ENCODE assay signal across 14 mouse cellular contexts in genomic region chr1:156581149-156581548, GRCm38 (mm10). TPM values are rescaled to one million over a fixed set of nuclear protein-coding genes. Genes with fewer than 3 reads are reported as not detected.
DNase-seq lines count a peak whose midpoint lies in the region; ATAC-seq and TF ChIP-seq lines count a peak whose summit lies in the region.
"Had no signal": no experiment of that assay in that cellular context is flagged by ENCODE, and none has a peak within 500 bp of the region (broad histone marks: within the 10 kb centered on the region; RNA-seq: fewer than 3 reads in every experiment).

No protein-coding gene starts in this region.

- 0 out of 2 replicates have a peak overlapping the region, but pooled peaks have one; percentile 4 for H3K27ac ChIP-seq in forebrain, postnatal 0 days (ENCODE audit: low read depth, low read length)
- no peak overlapping the region for H3K27ac ChIP-seq in forebrain, embryonic 14.5 days (ENCODE audit: low read depth, low read length)
- H3K27ac ChIP-seq in hindbrain, embryonic 13.5 days = peak overlapping the region; percentile 20; the same call in 1 of the 2 replicates
- H3K27ac ChIP-seq in hindbrain, embryonic 16.5 days (ENCODE audit: low read depth, low read length) = no peak overlapping the region
- peak overlapping the region; percentile 28 for H3K27ac ChIP-seq in neural tube, embryonic 13.5 days (replicated peaks)
- H3K27ac ChIP-seq: midbrain, embryonic 10.5 days had no signal

- H3K4me3 ChIP-seq in forebrain, postnatal 0 days (ENCODE audit: low read depth, low read length) = no peak overlapping the region
- no peak overlapping the region for H3K4me3 ChIP-seq in forebrain, embryonic 14.5 days (ENCODE audit: low read depth, low read length)
- no peak overlapping the region for H3K4me3 ChIP-seq in hindbrain, embryonic 13.5 days
- H3K4me3 ChIP-seq in hindbrain, embryonic 16.5 days (ENCODE audit: low read length) = no peak overlapping the region
- H3K4me3 ChIP-seq in neural tube, embryonic 13.5 days = no peak overlapping the region
- H3K4me3 ChIP-seq: midbrain, embryonic 10.5 days had no signal

- H3K4me2 ChIP-seq in forebrain, postnatal 0 days (ENCODE audit: low read depth) = no peak overlapping the region; the same call in 1 of the 2 replicates
- no peak overlapping the region for H3K4me2 ChIP-seq in forebrain, embryonic 14.5 days (ENCODE audit: low read length)
- H3K4me2 ChIP-seq in hindbrain, embryonic 13.5 days = no peak overlapping the region
- H3K4me2 ChIP-seq in hindbrain, embryonic 16.5 days (ENCODE audit: low read length) = no peak overlapping the region
- no peak overlapping the region for H3K4me2 ChIP-seq in neural tube, embryonic 13.5 days

- H3K9me3 ChIP-seq in forebrain, postnatal 0 days (ENCODE audit: low read length) = no peaks in the 10 kb centered on the region
- no peaks in the 10 kb centered on the region for H3K9me3 ChIP-seq in forebrain, embryonic 14.5 days (replicated peaks; ENCODE audit: control insufficient read depth, low read length)
- no peaks in the 10 kb centered on the region for H3K9me3 ChIP-seq in hindbrain, embryonic 13.5 days
- no peaks in the 10 kb centered on the region for H3K9me3 ChIP-seq in hindbrain, embryonic 16.5 days (ENCODE audit: control insufficient read depth, low read length)
- no peaks in the 10 kb centered on the region for H3K9me3 ChIP-seq in neural tube, embryonic 13.5 days
- H3K9me3 ChIP-seq: midbrain, embryonic 10.5 days had no signal

- H3K27me3 ChIP-seq in forebrain, postnatal 0 days (ENCODE audit: insufficient read depth, low read length) = no peaks in the 10 kb centered on the region
- no peaks in the 10 kb centered on the region for H3K27me3 ChIP-seq in forebrain, embryonic 14.5 days (replicated peaks; ENCODE audit: control insufficient read depth, insufficient read depth, low read length)
- no peaks in the 10 kb centered on the region for H3K27me3 ChIP-seq in hindbrain, embryonic 13.5 days
- H3K27me3 ChIP-seq in hindbrain, embryonic 16.5 days (replicated peaks; ENCODE audit: control insufficient read depth, insufficient read depth, low read length) = no peaks in the 10 kb centered on the region
- H3K27me3 ChIP-seq in neural tube, embryonic 13.5 days = no peaks in the 10 kb centered on the region

- no peak for DNase-seq in forebrain, postnatal 0 days
- DNase-seq in forebrain, embryonic 14.5 days (ENCODE audit: low spot score) = no peak
- DNase-seq in neural tube, embryonic 10.5 days (ENCODE audit: extremely low spot score, low spot score) = no peak
- DNase-seq in telencephalon, adult 2 months (ENCODE audit: low read depth, low spot score) = peak; percentile 26
- no peak for DNase-seq in left cerebral cortex, postnatal 10 days (ENCODE audit: extremely low spot score in 1 of 2, low spot score in 2 of 2)
- DNase-seq: cerebellum, adult 9-11 months; heart, adult 18-20 months; kidney, adult 9 months; liver, postnatal 0 days had no signal

- 57% methylated on average over 11 of the region's 11 CpGs for WGBS in forebrain, postnatal 0 days
- WGBS in forebrain, embryonic 14.5 days = 80% methylated on average over 11 of the region's 11 CpGs
- WGBS in hindbrain, embryonic 13.5 days = 82% methylated on average over 11 of the region's 11 CpGs
- 59% methylated on average over 11 of the region's 11 CpGs for WGBS in hindbrain, embryonic 16.5 days
- WGBS in neural tube, embryonic 13.5 days = 79% methylated on average over 11 of the region's 11 CpGs

- no peak for TF ChIP-seq CTCF in forebrain, postnatal 0 days (IDR thresholded peaks at IDR 0.05; ENCODE audit: low read depth)

- no peaks in the 10 kb centered on the region for H3K36me3 ChIP-seq in forebrain, postnatal 0 days (ENCODE audit: insufficient read depth)
- H3K36me3 ChIP-seq in forebrain, embryonic 14.5 days (ENCODE audit: control insufficient read depth, insufficient read depth, low read length) = no peaks in the 10 kb centered on the region
- H3K36me3 ChIP-seq in hindbrain, embryonic 13.5 days = no peaks in the 10 kb centered on the region
- no peaks in the 10 kb centered on the region for H3K36me3 ChIP-seq in hindbrain, embryonic 16.5 days (ENCODE audit: control insufficient read depth, insufficient read depth, low read length)
- H3K36me3 ChIP-seq in neural tube, embryonic 13.5 days = no peaks in the 10 kb centered on the region
- H3K36me3 ChIP-seq: midbrain, embryonic 10.5 days had no signal

- intact Hi-C loops in left cerebral cortex, postnatal 10 days (cut with DNase I) = loop anchor here (5.0 kb wide), 1 partner anchor 51 kb away; no protein-coding TSS in a partner anchor

- peak; percentile 34; the same call in 1 of the 2 replicates for ATAC-seq in forebrain, postnatal 0 days
- no peak for ATAC-seq in forebrain, embryonic 14.5 days
- no peak for ATAC-seq in hindbrain, embryonic 13.5 days (ENCODE audit: low FRiP score)
- ATAC-seq in hindbrain, embryonic 16.5 days = no peak
- ATAC-seq in neural tube, embryonic 13.5 days (ENCODE audit: low read depth) = 0 out of 2 replicates have a peak, but pooled peaks have one; percentile 47
- ATAC-seq: inflammation-experienced regulatory T-cells, adult 6 months; liver, postnatal 0 days had no signal

- 0 out of 2 replicates have a peak, but pooled peaks cover 6% of the 10 kb centered on the region for H3K4me1 ChIP-seq in forebrain, postnatal 0 days (ENCODE audit: insufficient read depth)
- peaks cover 3% of the 10 kb centered on the region; the same call in 1 of the 2 replicates for H3K4me1 ChIP-seq in forebrain, embryonic 14.5 days (ENCODE audit: control insufficient read depth, insufficient read depth, low read length)
- H3K4me1 ChIP-seq in hindbrain, embryonic 13.5 days (replicated peaks) = peaks cover 11% of the 10 kb centered on the region; the same call in 1 of the 2 replicates
- no peaks in the 10 kb centered on the region; the same call in 1 of the 2 replicates for H3K4me1 ChIP-seq in hindbrain, embryonic 16.5 days (ENCODE audit: control insufficient read depth, insufficient read depth, low read depth, low read length)
- H3K4me1 ChIP-seq in neural tube, embryonic 13.5 days (replicated peaks) = peaks cover 7% of the 10 kb centered on the region
- H3K4me1 ChIP-seq: midbrain, embryonic 10.5 days had no signal

- H3K9ac ChIP-seq in forebrain, postnatal 0 days = no peak overlapping the region
- H3K9ac ChIP-seq in forebrain, embryonic 14.5 days (ENCODE audit: low read length) = no peak overlapping the region
- no peak overlapping the region for H3K9ac ChIP-seq in hindbrain, embryonic 13.5 days
- H3K9ac ChIP-seq in hindbrain, embryonic 16.5 days (ENCODE audit: low read depth, low read length) = no peak overlapping the region
- H3K9ac ChIP-seq in neural tube, embryonic 13.5 days = no peak overlapping the region
- H3K9ac ChIP-seq: liver, postnatal 0 days had no signal

RNA-seq across cellular contexts. Expression of gene Abl2, which starts 22.6 kb away (rescaled TPM):
- total RNA-seq in forebrain, postnatal 0 days (2014; rRNA removed) = 21.4 and 29.2 TPM in 2 replicates
- 2.8 and 4.6 TPM in 2 replicates for polyA plus RNA-seq in forebrain, postnatal 0 days (2015; fragmentation: Nextera tagmentation; extraction: Ambion mirVana)
- 5.7 and 8.0 TPM in 2 replicates for polyA plus RNA-seq in forebrain, embryonic 14.5 days (2014; fragmentation: Nextera tagmentation; extraction: Ambion mirVana)
- 5.8 and 6.7 TPM in 2 replicates for polyA plus RNA-seq in hindbrain, embryonic 13.5 days (2015; fragmentation: Nextera tagmentation; extraction: Ambion mirVana)
- polyA plus RNA-seq in hindbrain, embryonic 16.5 days (2015; fragmentation: Nextera tagmentation; extraction: Ambion mirVana) = 5.3 and 6.1 TPM in 2 replicates
- 5.4 and 6.1 TPM in 2 replicates for polyA plus RNA-seq in neural tube, embryonic 13.5 days (2015; fragmentation: Nextera tagmentation; extraction: Ambion mirVana)
- total RNA-seq in left cerebral cortex, postnatal 10 days (2021) = 10 to 100 TPM; 55.6 to 58.8 TPM

RNA-seq across cellular contexts. Expression of gene Gm10031, which starts 57.3 kb away (rescaled TPM):
- 21.8 and 24.6 TPM in 2 replicates for total RNA-seq in forebrain, postnatal 0 days (2014; rRNA removed)
- polyA plus RNA-seq in forebrain, postnatal 0 days (2015; fragmentation: Nextera tagmentation; extraction: Ambion mirVana) = 0.49 and 0.75 TPM in 2 replicates
- polyA plus RNA-seq in forebrain, embryonic 14.5 days (2014; fragmentation: Nextera tagmentation; extraction: Ambion mirVana) = 0.67 and 1.0 TPM in 2 replicates
- polyA plus RNA-seq in hindbrain, embryonic 13.5 days (2015; fragmentation: Nextera tagmentation; extraction: Ambion mirVana) = 0.52 and 0.79 TPM in 2 replicates
- 0.34 and 0.91 TPM in 2 replicates for polyA plus RNA-seq in hindbrain, embryonic 16.5 days (2015; fragmentation: Nextera tagmentation; extraction: Ambion mirVana)
- 0.63 and 0.68 TPM in 2 replicates for polyA plus RNA-seq in neural tube, embryonic 13.5 days (2015; fragmentation: Nextera tagmentation; extraction: Ambion mirVana)
- total RNA-seq in left cerebral cortex, postnatal 10 days (2021) = 10 to 100 TPM; 49.6 to 54.0 TPM

Comparison
In these comparisons a context has a peak if more than half of its experiments do, and no peak if none do; other contexts are left out.
1. ATAC-seq: peak in forebrain, postnatal 0 days (single experiment) and neural tube, embryonic 13.5 days (single experiment); none in forebrain, embryonic 14.5 days (single experiment), hindbrain, embryonic 13.5 days (single experiment) and hindbrain, embryonic 16.5 days (single experiment).
2. H3K27ac ChIP-seq: peak in forebrain, postnatal 0 days (single experiment), hindbrain, embryonic 13.5 days (single experiment) and neural tube, embryonic 13.5 days (single experiment); none in forebrain, embryonic 14.5 days (single experiment) and hindbrain, embryonic 16.5 days (single experiment).